Mouse (Mus musculus) retina, postnatal 1 day (tissue): ENCODE measurements at regions not wholly inside any gene's neighbourhood (a gene's known extent, or its start where the extent isn't known, plus 50 kb on each side); places are given as distances from the start of the nearest gene placed in this dataset.

Experiments
- DNase-seq: peaks from one replicate; pipeline ENCODE4 v3.0.0-alpha.2; 2012

GRCm38 (mm10) chr8:12504240-12504639, 68.6 kb upstream of the Spaca7 start:
- DNase-seq, result no peak

DNA sequence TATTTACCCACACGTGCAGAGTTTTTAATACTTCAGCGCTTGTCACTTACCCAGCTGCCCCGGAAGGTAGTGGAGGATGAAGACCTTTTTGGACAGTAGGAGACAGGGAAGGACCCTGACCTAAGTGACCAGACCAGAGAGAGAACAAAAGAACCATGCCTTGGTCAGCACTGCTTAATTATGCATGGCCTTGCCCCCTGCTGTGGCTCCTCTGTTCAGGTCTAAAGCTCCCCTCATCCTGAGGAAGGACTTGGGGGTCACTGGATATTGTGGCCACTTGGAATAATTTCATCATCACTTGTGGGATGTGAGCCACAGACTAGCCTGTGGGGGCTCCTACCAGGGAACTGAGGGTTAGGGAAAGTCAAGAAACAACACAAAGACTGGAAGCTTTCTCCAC, 68.1 kb upstream of the Spaca7 start:
- DNase-seq, result peak; percentile 41

- DNase-seq, result no peak
Observed at GRCm38 (mm10) chr8:12510233-12510632, 62.6 kb upstream of the Spaca7 start.

DNA sequence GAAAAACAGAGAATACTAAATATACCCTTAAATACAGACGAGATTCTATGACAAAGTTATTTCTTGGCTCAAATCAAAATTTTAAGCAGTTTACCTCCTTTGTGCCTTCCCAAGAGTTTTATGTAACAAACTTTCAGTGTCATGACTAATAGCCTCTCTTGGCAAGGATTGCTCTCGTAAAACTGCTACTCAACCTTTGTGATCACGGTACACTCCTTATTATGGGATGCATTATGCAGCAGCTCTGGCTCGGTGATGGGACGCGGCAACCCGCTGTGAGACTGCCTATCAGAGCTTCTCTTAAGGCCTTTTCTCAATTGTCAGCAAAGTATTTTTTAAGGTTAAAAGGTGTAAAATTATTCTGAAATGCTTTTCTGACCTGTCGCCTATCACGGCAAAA, 59.8 kb upstream of the Spaca7 start:
- no peak for DNase-seq

- DNase-seq, result no peak
Observed at GRCm38 (mm10) chr8:12514138-12514537, 58.7 kb upstream of the Spaca7 start.

- DNase-seq, result peak; percentile 47
Observed at GRCm38 (mm10) chr8:12521636-12522035, 51.2 kb upstream of the Spaca7 start.
